ENCODE assay signal across 16 mouse cellular contexts in genomic region chr3:96133327-96133905, GRCm38 (mm10). TPM values are rescaled to one million over a fixed set of nuclear protein-coding genes. Genes with fewer than 3 reads are reported as not detected.
DNase-seq lines count a peak whose midpoint lies in the region; ATAC-seq and TF ChIP-seq lines count a peak whose summit lies in the region.
"Had no signal": no experiment of that assay in that cellular context is flagged by ENCODE, and none has a peak within 500 bp of the region (broad histone marks: within the 10 kb centered on the region; RNA-seq: fewer than 3 reads in every experiment).

No protein-coding gene starts in this region.

- no peaks in the 10 kb centered on the region; the same call in 1 of the 2 replicates for H3K79me2 ChIP-seq in liver, adult 2 months (ENCODE audit: control insufficient read depth, insufficient read depth, low read length)

- H3K4me3 ChIP-seq in liver, adult 2 months (ENCODE audit: insufficient read depth, low read depth, low read length), result no peak overlapping the region
- no peak overlapping the region for H3K4me3 ChIP-seq in kidney, postnatal 0 days (replicated peaks; ENCODE audit: low read depth, low read length)
- no peak overlapping the region for H3K4me3 ChIP-seq in limb, embryonic 10.5 days
- H3K4me3 ChIP-seq: forebrain, embryonic 10.5 days; layer of hippocampus, adult 2 months; midbrain, embryonic 15.5 days; neural tube, embryonic 13.5 days had no signal

- H3K9me3 ChIP-seq in kidney, postnatal 0 days (replicated peaks; ENCODE audit: low read length), result no peaks in the 10 kb centered on the region
- no peaks in the 10 kb centered on the region for H3K9me3 ChIP-seq in limb, embryonic 10.5 days (replicated peaks)
- H3K9me3 ChIP-seq: forebrain, embryonic 10.5 days; midbrain, embryonic 15.5 days; neural tube, embryonic 13.5 days had no signal

- DNase-seq in gastrocnemius, adult 18-20 months (ENCODE audit: low spot score), result peak; percentile 19
- DNase-seq in gastrocnemius, postnatal 14 days, result no peak
- peak; percentile 100 for DNase-seq in liver, adult 2 months (ENCODE audit: extremely low read depth, low read depth, low spot score)
- no peak for DNase-seq in liver
- DNase-seq in kidney, postnatal 0 days (ENCODE audit: low spot score), result peak; percentile 14
- peak; percentile 30 for DNase-seq in skeletal muscle tissue, adult 2 months (ENCODE audit: low read depth, low spot score)
- no peak for DNase-seq in spleen, postnatal 14 days (ENCODE audit: low spot score in 2 of 2)
- DNase-seq in limb, embryonic 10.5 days (ENCODE audit: low spot score), result no peak
- DNase-seq: adrenal gland, postnatal 36 days; retina, postnatal 1 day; thymus, adult 18-20 months had no signal

- H3K36me3 ChIP-seq in liver, adult 2 months (ENCODE audit: control insufficient read depth, insufficient read depth, low read length), result peaks cover 6% of the 10 kb centered on the region
- no peaks in the 10 kb centered on the region for H3K36me3 ChIP-seq in kidney, postnatal 0 days (ENCODE audit: insufficient read depth, low read length)
- H3K36me3 ChIP-seq in limb, embryonic 10.5 days, result peaks cover 28% of the 10 kb centered on the region
- H3K36me3 ChIP-seq: midbrain, embryonic 15.5 days had no signal

- no peak for TF ChIP-seq CTCF in liver, adult 2 months (IDR thresholded peaks at IDR 0.05; ENCODE audit: low read depth, low read length)
- no peak for TF ChIP-seq CTCF in kidney, postnatal 0 days (IDR thresholded peaks at IDR 0.05; ENCODE audit: low read depth)

- H3K27ac ChIP-seq in liver, adult 2 months (replicated peaks; ENCODE audit: insufficient read depth, low read depth, low read length), result peak overlapping the region; percentile 19
- H3K27ac ChIP-seq in kidney, postnatal 0 days, result no peak overlapping the region
- no peak overlapping the region for H3K27ac ChIP-seq in limb, embryonic 10.5 days
- H3K27ac ChIP-seq: forebrain, embryonic 10.5 days; layer of hippocampus, adult 2 months; midbrain, embryonic 15.5 days; neural tube, embryonic 13.5 days had no signal

- intact Hi-C loops in gastrocnemius, postnatal 14 days (cut with DNase I; ENCODE audit: low total_unique reads), result no loop called here

- no peaks in the 10 kb centered on the region for H3K27me3 ChIP-seq in liver, adult 2 months (ENCODE audit: control insufficient read depth, insufficient read depth, low read length)
- no peaks in the 10 kb centered on the region for H3K27me3 ChIP-seq in kidney, postnatal 0 days (ENCODE audit: insufficient read depth, low read length)
- H3K27me3 ChIP-seq in limb, embryonic 10.5 days (ENCODE audit: low read depth, poor library complexity, severe bottlenecking), result no peaks in the 10 kb centered on the region
- H3K27me3 ChIP-seq: midbrain, embryonic 15.5 days; neural tube, embryonic 13.5 days had no signal

- 22% methylated on average over 11 of the region's 11 CpGs for WGBS in liver, adult 2 months
- WGBS in kidney, postnatal 0 days, result 57% methylated on average over 11 of the region's 11 CpGs
- 87% methylated on average over 11 of the region's 11 CpGs for WGBS in limb, embryonic 10.5 days

- ATAC-seq in kidney, postnatal 0 days (replicated peaks; ENCODE audit: low FRiP score, low read depth), result no peak
- ATAC-seq: hindbrain, embryonic 16.5 days; midbrain, embryonic 15.5 days had no signal

- H3K4me1 ChIP-seq in liver, adult 2 months (ENCODE audit: control insufficient read depth, insufficient read depth, low read length), result peaks cover 14% of the 10 kb centered on the region
- H3K4me1 ChIP-seq in kidney, postnatal 0 days (replicated peaks; ENCODE audit: insufficient read depth, low read length), result no peaks in the 10 kb centered on the region
- no peaks in the 10 kb centered on the region for H3K4me1 ChIP-seq in limb, embryonic 10.5 days
- H3K4me1 ChIP-seq: midbrain, embryonic 15.5 days; neural tube, embryonic 13.5 days had no signal

- no peak for TF ChIP-seq POLR2A in liver, adult 2 months (IDR thresholded peaks at IDR 0.05; ENCODE audit: extremely low read depth, insufficient read depth, low read length)

- H3K4me2 ChIP-seq in kidney, postnatal 0 days (ENCODE audit: low read length), result no peak overlapping the region
- H3K4me2 ChIP-seq: midbrain, embryonic 15.5 days; neural tube, embryonic 13.5 days had no signal

- H3K9ac ChIP-seq in liver, adult 2 months (ENCODE audit: low read depth, low read length), result no peak overlapping the region
- no peak overlapping the region for H3K9ac ChIP-seq in kidney, postnatal 0 days (ENCODE audit: low read depth, low read length)
- H3K9ac ChIP-seq: midbrain, embryonic 15.5 days; neural tube, embryonic 13.5 days had no signal

RNA-seq across cellular contexts. Expression of gene Mtmr11, which starts 28.4 kb away (rescaled TPM):
- total RNA-seq in gastrocnemius, adult 18-20 months (2021), result 1 to 10 TPM; 2.0 to 3.1 TPM
- 1 to 10 TPM; 4.1 to 5.2 TPM for total RNA-seq in gastrocnemius, postnatal 14 days (2021)
- 1.2 and 1.4 TPM in 2 replicates for total RNA-seq in liver, adult 2 months (2014; rRNA removed)
- polyA plus RNA-seq in liver, adult 2 months (2012; rRNA removed), result 1.1 and 2.8 TPM in 2 replicates
- 27.1 and 35.0 TPM in 2 replicates for polyA plus RNA-seq in kidney, postnatal 0 days (2015; fragmentation: Nextera tagmentation; extraction: Ambion mirVana)
- polyA plus RNA-seq in limb, embryonic 10.5 days (2016; fragmentation: Nextera tagmentation; extraction: Ambion mirVana), result 10.8 and 18.2 TPM in 2 replicates

RNA-seq across cellular contexts. Expression of gene Otud7b, which starts 29.1 kb away (rescaled TPM):
- 10 to 100 TPM; 57.4 to 58.2 TPM for total RNA-seq in gastrocnemius, adult 18-20 months (2021)
- total RNA-seq in gastrocnemius, postnatal 14 days (2021), result 10 to 100 TPM; 44.4 to 44.7 TPM
- total RNA-seq in liver, adult 2 months (2014; rRNA removed), result 8.9 and 11.9 TPM in 2 replicates
- polyA plus RNA-seq in liver, adult 2 months (2012; rRNA removed), result 5.9 and 6.8 TPM in 2 replicates
- 20.7 and 21.8 TPM in 2 replicates for polyA plus RNA-seq in kidney, postnatal 0 days (2015; fragmentation: Nextera tagmentation; extraction: Ambion mirVana)
- 18.6 and 19.2 TPM in 2 replicates for polyA plus RNA-seq in limb, embryonic 10.5 days (2016; fragmentation: Nextera tagmentation; extraction: Ambion mirVana)

RNA-seq across cellular contexts. Expression of gene Sf3b4, which starts 38.7 kb away (rescaled TPM):
- 10 to 100 TPM; 12.1 to 14.4 TPM for total RNA-seq in gastrocnemius, adult 18-20 months (2021)
- 10 to 100 TPM; 10.3 to 13.2 TPM for total RNA-seq in gastrocnemius, postnatal 14 days (2021)
- 2.7 and 5.2 TPM in 2 replicates for total RNA-seq in liver, adult 2 months (2014; rRNA removed)
- 23.5 and 29.7 TPM in 2 replicates for polyA plus RNA-seq in liver, adult 2 months (2012; rRNA removed)
- 128 and 138 TPM in 2 replicates for polyA plus RNA-seq in kidney, postnatal 0 days (2015; fragmentation: Nextera tagmentation; extraction: Ambion mirVana)
- polyA plus RNA-seq in limb, embryonic 10.5 days (2016; fragmentation: Nextera tagmentation; extraction: Ambion mirVana), result 290 and 304 TPM in 2 replicates

RNA-seq across cellular contexts. Expression of gene Sv2a, which starts 47.5 kb away (rescaled TPM):
- under 1 TPM; 0.17 to 0.21 TPM for total RNA-seq in gastrocnemius, adult 18-20 months (2021)
- 1 to 10 TPM; 1.8 to 4.0 TPM for total RNA-seq in gastrocnemius, postnatal 14 days (2021)
- total RNA-seq in liver, adult 2 months (2014; rRNA removed), result under 0.01 and 0.07 TPM in 2 replicates
- polyA plus RNA-seq in liver, adult 2 months (2012; rRNA removed), result 0.04 and 0.66 TPM in 2 replicates
- 9.4 and 12.2 TPM in 2 replicates for polyA plus RNA-seq in kidney, postnatal 0 days (2015; fragmentation: Nextera tagmentation; extraction: Ambion mirVana)
- 3.6 and 3.9 TPM in 2 replicates for polyA plus RNA-seq in limb, embryonic 10.5 days (2016; fragmentation: Nextera tagmentation; extraction: Ambion mirVana)

Comparison
In these comparisons a context has a peak if more than half of its experiments do, and no peak if none do; other contexts are left out.
1. DNase-seq: peak in gastrocnemius, adult 18-20 months (single experiment), liver, adult 2 months (single experiment), kidney, postnatal 0 days (single experiment) and skeletal muscle tissue, adult 2 months (single experiment); none in gastrocnemius, postnatal 14 days (single experiment), liver (single experiment), spleen, postnatal 14 days (0 of 2) and limb, embryonic 10.5 days (single experiment).